Mouse (Mus musculus): ENCODE data around the gene Fbxl18.
A peak's percentile ranks its signal among the peaks of the same experiment; 100 is the strongest.

Gene Fbxl18

GRCm38 (mm10) chr5:142824091-142824490 is 71.1 kb downstream of the Fbxl18 start:
- no peak for DNase-seq (ENCODE audit: low spot score in 2 of 2)

GRCm38 (mm10) chr5:142823096-142824062 is 71.8 kb downstream of the Fbxl18 start:
- DNase-seq (ENCODE audit: low spot score in 2 of 2), result peak in 1 of 2 experiments; percentile 35

- no peak for DNase-seq (ENCODE audit: low spot score in 2 of 2)
Measured at GRCm38 (mm10) chr5:142822286-142823095, 72.7 kb downstream of the Fbxl18 start.

- no peak for DNase-seq (ENCODE audit: low spot score in 2 of 2)
Measured at GRCm38 (mm10) chr5:142821974-142822285, 73.3 kb downstream of the Fbxl18 start.

- peak; percentile 46 to 61 for DNase-seq (ENCODE audit: low spot score in 2 of 2)
Measured at GRCm38 (mm10) chr5:142821266-142821973, 73.8 kb downstream of the Fbxl18 start.

GRCm38 (mm10) chr5:142820276-142821265 is 74.7 kb downstream of the Fbxl18 start:
- peak in 1 of 2 experiments; percentile 30 for DNase-seq (ENCODE audit: low spot score in 2 of 2)

GRCm38 (mm10) chr5:142819385-142820275 is 75.6 kb downstream of the Fbxl18 start:
- no peak for DNase-seq (ENCODE audit: low spot score in 2 of 2)

- DNase-seq (ENCODE audit: low spot score in 2 of 2), result peak in 1 of 2 experiments; percentile 46
Measured at GRCm38 (mm10) chr5:142818435-142819360, 76.5 kb downstream of the Fbxl18 start.

- DNase-seq (ENCODE audit: low spot score in 2 of 2), result peak; percentile 86 to 91
Measured at GRCm38 (mm10) chr5:142817524-142818434, 77.4 kb downstream of the Fbxl18 start, which contains the start of gene Tnrc18. Tnrc18 (minus strand) TSS chr5:142817662.
